Mouse (Mus musculus) cerebellum, adult 11 months (tissue): ENCODE results near the gene Chd1.
"Not testable (repeated sequence)": the region's sequence is repeated elsewhere in the genome, so short reads cannot be mapped to it uniquely, and the experiment has no call there.

Experiments used
- DNase-seq: peaks from one replicate; pipeline ENCODE4 v3.0.0; 2022

Gene Chd1

DNA sequence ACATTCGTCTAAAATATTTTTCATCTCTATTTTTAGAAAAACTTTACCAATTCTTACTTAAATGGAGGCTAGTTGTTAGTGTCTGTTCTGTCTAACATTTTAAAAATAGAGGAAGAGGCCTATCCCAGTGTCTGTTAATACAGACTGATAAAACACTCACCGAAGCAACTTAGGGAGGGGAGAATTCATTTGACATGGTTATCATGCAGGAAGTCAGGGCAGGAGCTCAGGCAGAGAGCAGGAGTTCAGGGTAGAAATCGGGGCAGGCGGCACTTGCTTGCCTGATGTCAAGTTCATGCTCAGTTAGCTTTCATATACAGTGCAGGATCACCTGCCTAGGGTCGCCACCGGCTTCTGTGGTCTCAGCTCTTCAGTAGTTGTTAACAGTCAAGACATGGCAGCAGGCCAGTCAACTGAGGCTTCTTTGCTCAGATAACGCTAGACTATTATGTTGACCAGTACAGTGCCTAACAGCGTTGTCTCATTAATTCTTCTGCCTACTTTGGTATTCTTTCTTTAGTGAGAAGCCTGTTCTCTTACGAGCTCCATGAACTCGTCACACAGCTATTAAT, 32.7 kb downstream of the Chd1 start:
- DNase-seq: no peak

DNA sequence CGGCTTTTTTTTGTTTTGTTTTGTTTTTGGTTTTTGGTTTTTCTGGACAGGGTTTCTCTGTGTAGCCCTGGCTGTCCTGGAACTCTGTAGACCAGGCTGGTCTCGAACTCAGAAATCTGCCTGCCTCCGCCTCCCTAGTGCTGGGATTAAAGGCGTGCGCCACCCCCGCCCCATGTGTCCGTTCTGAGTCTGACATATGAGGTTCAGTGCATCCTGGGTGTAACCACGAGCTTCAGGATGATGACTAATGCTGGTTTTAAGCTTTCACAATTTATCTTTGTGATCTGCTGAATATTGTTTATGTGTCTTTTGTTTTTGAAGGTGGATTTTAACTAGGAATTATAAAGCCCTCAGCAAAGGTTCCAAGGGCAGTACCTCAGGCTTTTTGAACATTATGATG, 37.1 kb downstream of the Chd1 start:
- DNase-seq: no peak

DNA sequence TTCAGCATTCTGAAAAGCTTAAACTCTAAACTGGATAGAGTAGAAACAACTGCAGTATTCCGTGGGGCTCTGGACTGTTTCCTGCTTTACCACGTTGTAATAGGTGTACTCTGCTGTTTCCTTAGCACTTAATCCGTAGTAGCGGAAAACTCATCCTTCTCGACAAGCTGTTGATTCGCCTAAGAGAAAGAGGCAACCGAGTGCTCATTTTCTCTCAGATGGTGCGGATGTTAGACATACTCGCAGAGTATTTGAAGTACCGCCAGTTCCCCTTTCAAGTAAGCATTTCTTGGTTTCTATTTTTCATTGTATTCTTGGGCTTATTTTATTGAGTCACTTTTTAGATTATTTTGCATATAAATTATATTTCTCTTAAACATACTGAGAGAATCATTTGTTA, 38.2 kb downstream of the Chd1 start:
- no peak for DNase-seq

DNA sequence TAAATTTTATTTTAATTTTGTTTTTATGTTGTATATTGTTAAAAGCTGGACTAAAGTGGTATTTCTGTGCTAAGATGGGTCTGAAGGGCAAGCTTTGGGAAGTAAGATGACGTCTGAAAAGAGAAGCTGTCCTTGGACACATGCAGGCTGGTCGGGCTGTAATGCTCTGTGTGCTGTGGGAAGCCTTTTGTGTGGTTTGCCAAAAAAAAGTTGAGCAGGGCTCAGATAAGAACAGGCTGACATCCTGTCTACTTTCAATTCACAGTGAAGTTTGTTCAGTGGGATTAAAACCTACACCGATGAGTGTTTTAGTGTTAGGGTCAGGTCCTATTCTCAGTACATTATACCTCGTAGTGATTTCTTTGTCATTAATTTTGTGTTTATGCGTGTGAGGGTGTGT, 38.6 kb downstream of the Chd1 start:
- DNase-seq: no peak

DNA sequence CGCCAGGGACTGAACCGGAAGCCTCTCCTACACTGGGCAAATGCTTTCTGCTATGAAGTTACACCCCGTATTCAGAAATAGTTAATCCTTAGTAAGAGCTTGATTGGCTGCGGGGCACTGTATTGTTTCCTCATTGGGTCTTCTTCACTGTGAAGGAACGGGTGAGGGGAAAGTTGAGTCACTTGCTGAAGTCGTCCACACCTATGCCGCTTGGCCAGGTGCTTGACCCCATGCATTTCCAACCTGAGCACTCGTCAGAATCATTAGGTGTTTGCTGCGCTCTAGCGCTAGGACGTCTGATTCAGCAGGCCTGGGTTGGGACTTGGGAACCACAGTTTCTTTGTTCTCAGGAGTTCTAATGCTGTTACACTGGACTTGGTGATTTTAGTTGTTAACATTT, 41.9 kb downstream of the Chd1 start:
- DNase-seq: no peak

DNA sequence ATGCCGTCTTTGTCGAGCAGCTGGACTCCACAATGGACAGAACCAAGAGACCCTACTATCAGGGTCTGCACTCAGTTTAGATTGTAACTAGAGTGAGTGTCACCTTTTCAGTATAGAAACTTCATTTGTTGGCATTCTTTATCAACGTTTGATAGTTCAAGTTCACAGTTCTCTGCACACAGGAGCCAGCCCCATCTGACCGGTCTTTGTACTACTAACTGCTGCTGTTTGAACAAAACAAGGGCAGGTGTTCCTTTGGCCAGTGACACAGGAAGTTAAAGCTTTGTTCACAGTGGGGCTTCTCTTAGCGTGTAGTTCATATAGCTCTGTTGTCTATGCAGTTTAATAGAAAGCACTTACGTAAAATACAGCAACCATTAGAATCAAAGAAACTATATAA, 43.3 kb downstream of the Chd1 start:
- DNase-seq: no peak

DNA sequence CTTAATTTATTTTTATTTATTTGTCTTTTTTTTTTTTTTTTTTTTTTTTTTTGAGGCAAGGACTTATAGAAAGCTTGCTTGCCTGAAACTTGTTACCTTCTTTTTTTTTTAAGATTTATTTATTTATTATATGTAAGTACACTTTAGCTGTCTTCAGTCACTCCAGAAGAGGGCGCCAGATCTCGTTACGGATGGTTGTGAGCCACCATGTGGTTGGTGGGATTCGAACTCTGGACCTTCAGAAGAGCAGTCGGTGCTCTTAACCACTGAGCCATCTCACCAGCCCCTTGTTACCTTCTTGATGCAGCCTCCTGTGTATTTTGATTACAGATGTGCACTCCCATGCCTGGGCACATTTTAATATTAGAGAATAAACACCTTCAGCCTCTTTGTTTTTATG, 46.5 kb downstream of the Chd1 start:
- not testable (repeated sequence) for DNase-seq

DNA sequence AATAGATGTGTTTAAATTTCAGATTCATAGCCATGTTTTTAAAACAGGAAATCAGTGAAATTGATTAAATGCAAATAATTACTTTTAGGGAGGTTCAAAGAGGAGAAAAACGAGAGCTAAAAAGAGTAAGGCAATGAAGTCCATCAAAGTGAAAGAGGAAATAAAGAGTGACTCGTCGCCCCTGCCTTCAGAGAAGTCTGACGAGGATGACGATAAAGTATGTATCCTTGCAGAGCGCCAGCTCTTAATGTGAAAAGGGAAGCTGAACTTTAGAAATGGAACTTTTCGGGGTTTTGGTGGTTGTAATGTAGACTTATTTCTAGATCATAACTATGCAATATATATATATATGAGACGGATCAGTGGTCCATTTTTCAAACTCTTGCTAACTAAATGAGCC, 56.4 kb downstream of the Chd1 start:
- DNase-seq: no peak

DNA sequence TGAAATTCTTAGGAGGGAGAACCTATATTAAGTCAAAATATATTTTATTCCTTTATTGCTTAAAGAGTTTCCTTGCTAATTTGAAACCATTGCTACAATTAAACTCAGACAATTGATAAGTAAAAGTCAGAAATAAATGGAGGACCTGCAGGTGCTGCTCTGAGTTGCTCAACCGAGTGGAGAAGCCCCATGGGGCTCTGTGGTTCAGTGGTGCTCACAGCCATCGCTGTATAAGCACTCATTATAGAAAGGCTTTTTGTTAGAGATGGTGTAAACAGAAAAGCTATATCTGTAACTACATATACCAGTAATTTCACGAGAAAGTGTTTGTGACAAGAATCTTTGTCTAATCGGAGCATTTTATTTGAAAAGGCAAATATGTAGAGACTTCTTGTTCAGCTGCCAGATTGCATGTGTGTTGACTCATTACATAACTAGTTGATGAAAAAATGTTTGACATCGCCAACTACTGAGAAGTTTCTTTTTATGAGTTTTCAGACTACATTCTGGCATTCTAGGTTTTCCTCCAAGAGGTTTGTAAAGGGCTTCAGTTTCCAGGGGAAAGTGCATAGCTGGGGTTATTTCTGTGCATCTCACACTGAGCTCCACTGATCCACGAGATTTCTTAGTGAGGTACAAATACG, 64.4 kb downstream of the Chd1 start:
- DNase-seq: no peak

DNA sequence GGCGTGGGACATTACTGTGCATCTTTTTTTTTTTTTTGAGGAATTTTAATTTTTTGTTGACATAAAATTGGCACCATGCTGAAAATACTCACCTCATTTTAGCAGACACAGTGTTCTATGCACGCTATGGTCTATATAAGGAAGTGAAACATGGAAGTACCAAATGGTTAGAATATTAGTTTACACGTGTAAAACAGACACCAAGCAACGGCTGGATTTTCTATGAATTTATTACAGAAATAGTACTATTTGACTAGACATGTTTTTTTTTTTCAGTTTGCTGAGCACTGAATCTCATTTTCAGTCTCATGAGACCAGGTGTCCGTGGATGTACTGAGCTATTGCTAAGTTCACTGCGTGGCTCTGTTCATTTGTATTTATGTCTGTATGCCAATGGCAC, 69.2 kb downstream of the Chd1 start:
- no peak for DNase-seq

DNA sequence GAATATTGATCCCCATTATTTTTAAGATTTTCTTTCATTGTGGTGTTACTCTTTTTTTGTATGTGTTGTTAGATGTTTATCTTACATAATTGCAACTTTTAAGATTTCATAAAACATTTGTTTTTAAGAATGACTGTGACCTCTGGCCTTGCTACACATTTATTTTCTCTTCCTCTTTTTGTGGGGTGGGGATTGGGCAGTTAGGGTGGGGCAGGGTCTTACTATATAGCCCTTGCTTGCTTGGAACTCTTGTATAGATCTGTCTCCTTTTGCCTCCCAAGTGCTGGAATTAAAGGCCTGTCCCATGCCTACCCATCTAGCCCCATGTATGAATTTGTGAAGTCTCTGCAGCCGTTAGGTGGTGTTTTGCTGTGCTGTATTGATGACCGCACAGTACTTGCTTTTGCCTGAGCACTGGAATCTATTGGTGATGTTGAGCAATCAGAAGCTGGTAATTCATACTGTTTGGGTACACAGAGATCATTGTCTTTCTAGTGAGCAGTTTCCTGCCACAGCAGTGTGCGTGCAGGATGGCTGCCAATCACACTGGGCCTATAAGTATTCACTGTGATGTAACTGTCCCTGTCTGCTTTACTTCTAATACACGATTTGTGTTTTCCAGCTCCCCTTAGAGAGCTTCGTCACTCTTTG, 69.9 kb downstream of the Chd1 start:
- DNase-seq: no peak

DNA sequence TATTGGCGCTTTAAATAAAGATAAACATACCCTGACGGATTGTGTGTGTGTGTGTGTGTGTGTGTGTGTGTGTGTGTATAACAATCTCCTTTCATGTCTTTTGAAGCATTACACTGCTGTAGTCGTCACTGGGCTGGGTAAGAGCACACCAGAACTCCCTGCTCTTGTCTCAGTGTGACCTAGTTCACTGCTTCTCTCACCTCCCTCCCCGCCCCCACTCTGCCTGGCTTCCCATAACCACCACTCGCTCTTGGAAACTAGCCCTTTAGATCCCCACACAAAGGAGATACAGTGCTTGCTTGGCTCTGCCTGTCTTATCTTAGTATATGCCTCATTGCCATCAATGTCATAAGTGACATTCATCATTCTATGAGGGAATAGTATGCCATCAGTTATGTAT, 71.6 kb downstream of the Chd1 start:
- no peak for DNase-seq

DNA sequence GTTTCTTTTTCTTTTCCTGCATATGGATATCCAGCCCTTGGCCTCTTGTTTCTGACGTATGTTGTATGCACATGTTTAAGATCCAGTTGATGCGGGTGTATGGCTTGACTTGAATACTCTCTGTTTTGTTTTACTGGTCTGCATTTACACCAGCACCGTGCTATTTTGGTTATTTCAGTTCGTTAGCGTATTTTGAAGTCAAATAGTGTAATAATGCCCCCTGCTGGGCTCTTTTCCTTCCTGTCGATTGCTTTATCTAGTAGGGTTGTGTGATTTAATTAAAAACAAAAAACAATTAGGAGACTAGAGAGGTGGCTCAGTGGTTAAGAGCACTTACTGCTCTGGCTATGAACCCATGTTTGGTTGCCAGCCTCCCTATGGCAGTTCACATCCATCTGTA, 73.2 kb downstream of the Chd1 start:
- no peak for DNase-seq

DNA sequence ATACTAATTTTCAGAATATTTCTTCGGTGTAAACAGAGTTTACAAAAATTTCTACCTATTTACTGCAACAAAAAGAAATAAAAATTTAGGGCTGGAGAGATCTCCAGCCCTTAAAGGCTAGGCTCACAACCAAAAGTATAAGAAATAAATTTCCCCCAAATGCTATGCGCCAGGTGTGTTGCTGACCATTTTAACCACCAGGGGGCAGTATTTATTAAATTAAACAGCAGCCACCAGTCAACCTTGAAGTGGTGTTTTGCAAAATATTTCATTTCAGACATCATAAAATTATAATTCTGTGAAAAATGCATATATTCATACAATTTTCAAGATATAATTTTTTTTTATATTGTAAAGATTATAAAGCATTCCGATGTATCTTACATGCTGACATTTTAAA, 82.3 kb downstream of the Chd1 start:
- no peak for DNase-seq

DNA sequence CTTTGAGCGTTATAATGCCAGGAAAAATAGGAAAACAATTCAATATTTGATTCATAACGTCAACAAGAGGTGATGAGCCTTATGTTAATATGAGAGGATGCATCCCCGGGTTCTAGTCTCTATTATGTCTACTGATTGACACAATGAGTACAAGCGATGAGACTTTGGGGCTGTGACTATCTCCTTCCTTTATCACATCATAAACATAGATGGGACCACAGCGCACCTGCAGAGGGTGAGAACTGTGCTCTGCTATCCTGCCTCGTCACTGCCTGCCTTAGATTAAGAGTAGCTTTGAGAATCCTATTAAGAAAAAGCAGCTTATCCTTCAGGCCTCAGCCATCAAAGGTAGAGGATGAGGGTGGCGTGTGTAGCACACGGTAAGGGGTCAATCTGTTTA, 85.9 kb downstream of the Chd1 start:
- DNase-seq: no peak

DNA sequence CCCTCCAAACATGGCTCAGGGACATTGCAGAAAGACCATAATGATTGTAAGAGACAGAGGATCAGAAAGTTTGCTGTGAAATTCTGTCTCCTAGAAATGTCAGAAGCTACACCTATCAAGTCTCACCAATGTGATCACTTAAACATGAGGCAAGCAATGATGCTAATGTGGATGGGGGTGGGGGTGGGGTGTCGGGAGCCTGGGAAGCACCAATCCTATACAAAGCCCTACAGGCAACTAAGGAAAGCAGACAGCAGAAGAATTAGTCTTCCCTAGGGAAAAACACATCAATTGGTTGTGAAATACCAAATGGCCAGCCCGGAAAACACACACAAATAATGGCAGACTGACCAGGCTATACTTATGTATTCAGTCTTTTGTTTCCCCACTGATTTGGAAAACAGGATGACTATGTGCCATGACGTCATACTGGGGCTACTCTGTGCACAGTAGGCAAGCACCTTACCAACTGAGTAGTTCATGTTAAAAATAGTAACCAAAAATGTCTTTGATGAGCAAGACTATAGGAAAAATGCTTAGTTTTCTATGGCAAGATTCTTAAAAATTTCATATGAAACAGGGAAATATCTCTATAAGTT, 94.5 kb downstream of the Chd1 start:
- DNase-seq: no peak

DNA sequence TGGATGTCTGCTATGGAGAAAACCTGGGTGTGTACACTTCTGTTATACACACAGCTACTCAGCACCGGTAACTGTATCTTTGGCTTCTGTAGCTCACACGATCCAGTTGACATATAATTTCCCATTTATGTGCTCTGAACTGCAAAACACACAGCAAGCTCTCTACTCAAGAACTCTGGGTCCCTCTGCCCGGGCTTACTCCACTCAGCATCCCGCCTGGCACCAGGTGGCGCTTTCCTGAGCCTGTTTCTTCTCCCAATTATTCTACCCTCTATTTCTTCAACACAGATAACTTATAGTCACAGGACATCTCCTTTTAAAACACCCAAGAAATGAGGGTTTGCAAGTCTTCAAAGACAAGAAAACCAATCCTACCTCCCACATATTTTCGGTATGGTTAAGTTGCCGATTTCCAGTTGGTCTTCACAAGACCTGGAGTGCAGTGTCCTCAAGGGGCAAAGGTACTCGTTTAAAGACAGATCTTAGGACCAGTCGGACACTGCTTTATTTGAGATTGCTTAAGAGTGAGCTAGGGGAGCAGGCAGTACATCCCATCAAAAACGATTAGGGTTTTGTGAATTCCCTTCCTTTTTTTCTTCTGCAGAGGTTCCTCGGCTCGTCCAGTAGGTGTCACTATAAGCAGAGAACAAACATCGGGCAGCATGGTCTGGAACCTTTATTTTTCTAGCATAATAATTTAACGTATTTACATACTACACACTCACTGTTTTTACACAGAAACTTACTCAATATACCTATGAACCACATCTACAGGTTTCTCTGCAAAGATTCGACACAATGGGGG, 99.4 kb downstream of the Chd1 start:
- DNase-seq: no peak

DNA sequence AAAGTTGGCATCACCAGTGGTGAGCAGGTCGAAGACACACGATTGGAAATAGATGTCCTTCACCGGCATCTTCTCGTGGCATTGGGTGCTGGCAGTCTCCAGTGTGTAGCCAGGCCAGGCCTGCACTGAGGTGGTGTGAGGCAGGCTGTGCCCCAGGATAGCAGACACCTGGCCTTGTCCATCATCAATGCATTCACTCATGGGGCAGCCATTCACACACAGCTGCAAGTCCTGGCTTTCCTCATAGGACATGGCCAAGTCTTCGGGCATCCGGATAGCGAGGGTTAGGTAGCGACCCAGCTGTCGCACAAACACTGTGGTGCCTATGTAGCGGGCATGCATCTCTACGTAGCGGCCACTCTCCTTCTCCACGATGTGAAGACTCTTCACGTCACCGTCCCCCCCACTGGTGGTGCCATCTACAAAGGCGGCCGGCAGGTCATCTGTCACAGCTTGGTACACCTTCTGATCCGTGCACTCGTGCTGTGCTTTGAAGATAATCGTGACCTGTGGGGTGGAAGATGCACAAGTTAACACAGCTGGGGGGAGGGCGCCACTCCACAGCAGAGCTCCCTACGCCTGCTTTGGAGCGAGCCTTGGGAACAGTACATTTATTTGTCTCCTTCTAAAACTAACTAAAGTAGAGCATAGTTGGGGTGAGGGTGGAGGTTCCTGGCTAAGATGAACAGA, 102.7 kb downstream of the Chd1 start:
- DNase-seq: no peak

DNA sequence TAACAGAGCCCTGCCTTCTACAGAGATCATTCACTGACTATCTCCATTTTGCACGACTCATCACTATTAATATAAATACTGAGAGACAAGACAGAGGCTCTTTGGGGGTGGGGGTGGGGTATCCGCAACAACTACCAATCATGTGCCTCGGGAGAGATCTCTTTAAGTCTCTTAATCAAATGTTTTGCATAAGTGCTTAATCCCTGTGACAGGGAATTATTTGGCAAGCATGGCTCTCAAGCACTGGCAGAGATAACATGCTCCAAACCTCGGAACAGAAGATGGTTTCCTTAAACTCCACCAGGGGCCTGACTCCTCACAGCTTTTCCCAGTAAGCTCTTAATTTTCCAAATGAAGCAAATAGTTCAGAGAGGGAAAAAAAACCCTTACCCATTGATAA, 103.2 kb downstream of the Chd1 start:
- no peak for DNase-seq

DNA sequence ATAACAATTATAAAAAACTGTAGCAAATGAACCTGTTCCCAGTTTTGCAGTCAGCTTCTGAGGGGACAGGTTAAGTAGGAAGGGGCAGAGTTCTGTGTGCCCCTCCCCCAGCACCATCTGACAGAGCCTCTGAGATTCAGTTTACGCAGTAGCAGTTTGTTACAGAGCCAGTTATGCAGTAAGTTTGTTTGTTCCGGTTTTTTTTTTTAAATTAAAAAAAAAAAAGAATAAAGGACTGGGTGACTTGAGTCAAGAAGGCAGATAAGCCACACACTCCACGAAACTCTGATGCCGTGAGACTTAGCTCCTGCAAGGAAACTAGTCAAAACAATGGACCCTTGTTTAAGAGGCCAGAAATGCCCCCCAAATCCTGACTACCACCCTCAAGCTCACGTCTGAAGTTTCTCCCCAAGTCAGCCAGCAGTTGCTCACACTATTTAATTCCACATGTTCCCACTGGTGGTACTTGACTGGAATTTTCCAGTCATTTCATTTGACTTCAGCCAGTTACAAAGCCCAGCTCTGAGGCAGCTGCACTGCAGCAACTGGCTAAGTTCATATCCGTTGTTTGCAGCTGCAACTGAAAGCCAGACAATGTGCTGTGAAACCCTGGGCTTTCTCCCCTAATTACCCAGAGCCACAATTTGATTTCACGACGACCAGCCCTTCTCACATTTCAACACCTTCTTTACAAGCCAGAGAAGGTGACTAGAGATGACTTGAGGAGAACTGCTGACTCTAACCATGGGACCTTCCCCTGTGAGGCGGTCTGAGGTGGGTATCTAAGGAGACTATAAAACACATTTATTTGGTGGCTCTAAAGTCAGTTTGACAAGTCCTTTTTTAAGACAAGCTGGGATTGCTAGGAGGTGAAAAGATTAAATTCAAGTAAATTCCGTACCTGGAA, 104.0 kb downstream of the Chd1 start:
- no peak for DNase-seq

DNA sequence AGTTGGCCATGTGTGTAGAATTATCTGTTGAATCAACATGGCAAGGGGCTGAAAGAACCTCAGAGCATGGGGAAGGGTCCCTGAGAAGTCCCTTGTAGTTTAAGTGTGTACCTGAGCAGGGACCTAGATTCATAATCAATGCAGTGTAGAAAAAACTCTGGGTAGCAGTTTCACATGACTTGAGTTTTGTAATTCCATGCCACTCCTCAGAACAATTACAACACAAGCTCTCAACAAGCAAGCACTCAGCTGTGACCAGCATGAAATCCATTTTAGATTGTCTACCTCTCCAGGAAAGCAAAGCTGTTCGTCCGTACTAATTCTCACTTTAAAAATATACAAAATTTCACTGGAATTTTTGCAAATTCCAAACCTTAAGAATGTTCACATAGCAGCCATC, 105.2 kb downstream of the Chd1 start:
- no peak for DNase-seq
